Comparison of ENCODE assay signal across 36 mouse cellular contexts in the genomic region with DNA sequence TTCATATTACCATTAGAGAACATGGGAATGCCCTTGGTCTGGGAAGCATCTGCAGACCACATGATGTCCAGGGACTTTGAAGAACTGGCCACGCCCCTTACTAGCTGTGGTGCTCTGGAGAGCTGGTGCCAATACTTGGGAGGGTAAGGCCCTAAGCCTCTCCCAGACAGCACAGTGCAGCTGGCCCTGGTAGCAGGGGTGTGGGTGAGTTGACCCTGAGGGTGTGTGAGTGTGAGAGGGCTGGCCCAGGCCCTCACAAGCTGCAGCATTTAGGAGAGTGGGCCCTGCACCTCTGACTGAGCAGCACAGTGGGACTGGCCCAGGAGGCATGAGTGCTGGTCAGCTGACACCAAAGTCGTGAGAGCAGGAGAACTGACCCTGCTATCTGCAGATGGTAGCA. TPM values are rescaled to one million over a fixed set of nuclear protein-coding genes. Genes with fewer than 3 reads are reported as not detected.
DNase-seq lines count a peak whose midpoint lies in the region; ATAC-seq and TF ChIP-seq lines count a peak whose summit lies in the region.
"Had no signal": no experiment of that assay in that cellular context is flagged by ENCODE, and none has a peak within 500 bp of the region (broad histone marks: within the 10 kb centered on the region; RNA-seq: fewer than 3 reads in every experiment).

No protein-coding gene starts in this region.

- no peak overlapping the region for H3K4me2 ChIP-seq in heart, embryonic 11.5 days
- no peak overlapping the region for H3K4me2 ChIP-seq in lung, embryonic 15.5 days
- H3K4me2 ChIP-seq in midbrain, postnatal 0 days (ENCODE audit: low read depth, low read length, poor library complexity, severe bottlenecking): no peak overlapping the region
- H3K4me2 ChIP-seq: limb, embryonic 15.5 days; liver, embryonic 13.5 days had no signal

- no peaks in the 10 kb centered on the region for H3K36me3 ChIP-seq in heart, embryonic 11.5 days (ENCODE audit: control insufficient read depth, insufficient read depth, low read length)
- no peaks in the 10 kb centered on the region for H3K36me3 ChIP-seq in lung, embryonic 15.5 days
- H3K36me3 ChIP-seq in midbrain, postnatal 0 days (ENCODE audit: insufficient read depth, low read length): no peaks in the 10 kb centered on the region
- no peaks in the 10 kb centered on the region for H3K36me3 ChIP-seq in midbrain, embryonic 10.5 days
- H3K36me3 ChIP-seq: hindbrain, embryonic 10.5 days; limb, embryonic 10.5 days; limb, embryonic 15.5 days; liver, embryonic 13.5 days had no signal

- WGBS in heart, embryonic 11.5 days (ENCODE audit: insufficient replicate concordance): 45% methylated on average over 2 of the region's 2 CpGs
- WGBS in lung, embryonic 15.5 days: 45% methylated on average over 2 of the region's 2 CpGs
- WGBS in lung, adult 2 months: 62% methylated on average over 2 of the region's 2 CpGs
- WGBS in midbrain, postnatal 0 days: 64% methylated on average over 2 of the region's 2 CpGs
- WGBS in midbrain, embryonic 10.5 days: 67% methylated on average over 2 of the region's 2 CpGs

- 0 out of 2 replicates have a peak, but pooled peaks have one; percentile 31 for ATAC-seq in heart, embryonic 11.5 days (replicated peaks; ENCODE audit: insufficient number of reproducible peaks, low FRiP score, low TSS enrichment)
- ATAC-seq in lung, embryonic 15.5 days (ENCODE audit: borderline replicate concordance, extremely low read depth, low FRiP score, low TSS enrichment): peak; percentile 46
- ATAC-seq in midbrain, postnatal 0 days (ENCODE audit: low FRiP score): 0 out of 2 replicates have a peak, but pooled peaks have one; percentile 23
- ATAC-seq: CD4-positive, CD25-positive, alpha-beta regulatory T cell, adult 4 months; forebrain, embryonic 16.5 days; intestine, postnatal 0 days had no signal

- TF ChIP-seq POLR2A in lung, adult 2 months (IDR thresholded peaks at IDR 0.05; ENCODE audit: borderline replicate concordance, extremely low read depth, low read depth, low read length): no peak

- no peaks in the 10 kb centered on the region for H3K4me1 ChIP-seq in heart, embryonic 11.5 days (ENCODE audit: control insufficient read depth, insufficient read depth, low read length)
- no peaks in the 10 kb centered on the region for H3K4me1 ChIP-seq in lung, embryonic 15.5 days
- no peaks in the 10 kb centered on the region for H3K4me1 ChIP-seq in lung, adult 2 months (ENCODE audit: control insufficient read depth, insufficient read depth, low read length)
- no peaks in the 10 kb centered on the region for H3K4me1 ChIP-seq in midbrain, postnatal 0 days (ENCODE audit: insufficient read depth, low read length)
- no peaks in the 10 kb centered on the region for H3K4me1 ChIP-seq in midbrain, embryonic 10.5 days
- H3K4me1 ChIP-seq: hindbrain, embryonic 10.5 days; limb, embryonic 15.5 days; liver, embryonic 13.5 days had no signal

- TF ChIP-seq CTCF in lung, adult 2 months (IDR thresholded peaks at IDR 0.05; ENCODE audit: insufficient read depth, low read length): no peak
- no peak for TF ChIP-seq CTCF in midbrain, postnatal 0 days (IDR thresholded peaks at IDR 0.05)

- no peaks in the 10 kb centered on the region for H3K27me3 ChIP-seq in heart, embryonic 11.5 days (ENCODE audit: control insufficient read depth, insufficient read depth, low read length)
- no peaks in the 10 kb centered on the region for H3K27me3 ChIP-seq in lung, embryonic 15.5 days
- no peaks in the 10 kb centered on the region for H3K27me3 ChIP-seq in midbrain, postnatal 0 days (ENCODE audit: insufficient read depth, low read length)
- no peaks in the 10 kb centered on the region for H3K27me3 ChIP-seq in midbrain, embryonic 10.5 days (ENCODE audit: low read depth, poor library complexity, severe bottlenecking)
- H3K27me3 ChIP-seq: limb, embryonic 15.5 days; liver, embryonic 13.5 days had no signal

- intact Hi-C loops in heart, postnatal 14 days (cut with DNase I): no loop called here

- H3K9me3 ChIP-seq in heart, embryonic 11.5 days (replicated peaks; ENCODE audit: control insufficient read depth, low read length): no peaks in the 10 kb centered on the region
- no peaks in the 10 kb centered on the region for H3K9me3 ChIP-seq in lung, embryonic 15.5 days
- no peaks in the 10 kb centered on the region for H3K9me3 ChIP-seq in midbrain, postnatal 0 days (ENCODE audit: low read length)
- peaks cover 6% of the 10 kb centered on the region; the same call in 1 of the 2 replicates for H3K9me3 ChIP-seq in midbrain, embryonic 10.5 days (replicated peaks)
- H3K9me3 ChIP-seq: limb, embryonic 10.5 days; limb, embryonic 15.5 days; liver, embryonic 13.5 days had no signal

- H3K9ac ChIP-seq in heart, embryonic 11.5 days (ENCODE audit: low read depth, low read length): no peak overlapping the region
- no peak overlapping the region for H3K9ac ChIP-seq in lung, embryonic 15.5 days
- H3K9ac ChIP-seq in midbrain, postnatal 0 days (replicated peaks; ENCODE audit: low read length, poor library complexity, severe bottlenecking): no peak overlapping the region
- H3K9ac ChIP-seq: limb, embryonic 15.5 days; liver, embryonic 13.5 days had no signal

- H3K4me3 ChIP-seq in heart, embryonic 11.5 days (ENCODE audit: low read depth, low read length): no peak overlapping the region
- H3K4me3 ChIP-seq in lung, embryonic 15.5 days: no peak overlapping the region
- H3K4me3 ChIP-seq in lung, adult 2 months (replicated peaks; ENCODE audit: extremely low read depth, low read depth, low read length): no peak overlapping the region
- no peak overlapping the region for H3K4me3 ChIP-seq in midbrain, postnatal 0 days (ENCODE audit: low read depth, low read length)
- no peak overlapping the region for H3K4me3 ChIP-seq in midbrain, embryonic 10.5 days
- H3K4me3 ChIP-seq: erythroblast, embryonic 14.5 days; gastrocnemius, adult 2 months; hindbrain, embryonic 10.5 days; limb, embryonic 10.5 days; limb, embryonic 15.5 days; liver, embryonic 13.5 days had no signal

- no peak for DNase-seq in heart, postnatal 14 days
- no peak for DNase-seq in lung, adult 2 months
- no peak for DNase-seq in midbrain, postnatal 0 days (ENCODE audit: low spot score)
- no peak for DNase-seq in midbrain, embryonic 10.5 days (ENCODE audit: low spot score)
- no peak for DNase-seq in layer of hippocampus, postnatal 14 days (ENCODE audit: low spot score in 2 of 2)
- DNase-seq: adrenal gland, postnatal 25 days; cerebellum, adult 11-12 months; cerebellum, adult 9-11 months; gastrocnemius, adult 2 months; gastrocnemius, postnatal 36 days; kidney, adult 9 months; kidney, postnatal 10 days; liver, embryonic 13.5 days; lung, adult 18-20 months; lung, postnatal 36 days; thymus, postnatal 14 days had no signal

- no peak overlapping the region for H3K27ac ChIP-seq in heart, embryonic 11.5 days (ENCODE audit: low read depth, low read length)
- no peak overlapping the region for H3K27ac ChIP-seq in lung, embryonic 15.5 days
- no peak overlapping the region for H3K27ac ChIP-seq in midbrain, postnatal 0 days (ENCODE audit: low read depth, low read length)
- no peak overlapping the region for H3K27ac ChIP-seq in midbrain, embryonic 10.5 days (replicated peaks)
- H3K27ac ChIP-seq: gastrocnemius, adult 2 months; hindbrain, embryonic 10.5 days; limb, embryonic 10.5 days; limb, embryonic 15.5 days; liver, embryonic 13.5 days had no signal

RNA-seq across cellular contexts. Expression of a gene that starts 10.1 kb away (rescaled TPM):
- polyA plus RNA-seq in heart, embryonic 11.5 days (2014; fragmentation: Nextera tagmentation; extraction: Ambion mirVana): not detected in 2 replicates
- total RNA-seq in heart, postnatal 14 days (2021): not detected
- not detected in 2 replicates for polyA plus RNA-seq in lung, embryonic 15.5 days (2015; fragmentation: Nextera tagmentation; extraction: Ambion mirVana)
- not detected in 2 replicates for polyA plus RNA-seq in lung, adult 2 months (2012; rRNA removed)
- total RNA-seq in midbrain, postnatal 0 days (2014; rRNA removed): not detected in 2 replicates
- not detected in 2 replicates for polyA plus RNA-seq in midbrain, postnatal 0 days (2015; fragmentation: Nextera tagmentation; extraction: Ambion mirVana)
- not detected in 2 replicates for polyA plus RNA-seq in midbrain, embryonic 10.5 days (2016; fragmentation: Nextera tagmentation; extraction: Ambion mirVana)
- total RNA-seq in layer of hippocampus, postnatal 14 days (2021): not detected
- total RNA-seq: adrenal gland, adult 18-20 months; adrenal gland, postnatal 25 days; gastrocnemius, adult 2 months; gastrocnemius, postnatal 36 days; heart, adult 8-10 months; left cerebral cortex, postnatal 10 days; megakaryocyte-erythroid progenitor cell, adult 5-6 weeks; monocyte, adult 5-6 weeks had no signal
- polyA plus RNA-seq: CD4-positive, CD25-positive, alpha-beta regulatory T cell, adult 4 months; erythroblast, embryonic 14.5 days; forebrain, embryonic 11.5 days; forebrain, embryonic 16.5 days; heart, embryonic 16.5 days; hindbrain, embryonic 10.5 days; intestine, postnatal 0 days; large intestine, adult 2 months; limb, embryonic 10.5 days; limb, embryonic 15.5 days; liver, embryonic 13.5 days; neural tube, embryonic 14.5 days; small intestine, adult 2 months; stomach, embryonic 14.5 days had no signal

RNA-seq across cellular contexts. Expression of a gene that starts 22.2 kb away (rescaled TPM):
- polyA plus RNA-seq in heart, embryonic 11.5 days (2014; fragmentation: Nextera tagmentation; extraction: Ambion mirVana): not detected in 2 replicates
- total RNA-seq in heart, postnatal 14 days (2021): not detected
- polyA plus RNA-seq in lung, embryonic 15.5 days (2015; fragmentation: Nextera tagmentation; extraction: Ambion mirVana): not detected in 2 replicates
- not detected in 2 replicates for polyA plus RNA-seq in lung, adult 2 months (2012; rRNA removed)
- not detected in 2 replicates for total RNA-seq in midbrain, postnatal 0 days (2014; rRNA removed)
- not detected in 2 replicates for polyA plus RNA-seq in midbrain, postnatal 0 days (2015; fragmentation: Nextera tagmentation; extraction: Ambion mirVana)
- polyA plus RNA-seq in midbrain, embryonic 10.5 days (2016; fragmentation: Nextera tagmentation; extraction: Ambion mirVana): not detected in 2 replicates
- total RNA-seq in layer of hippocampus, postnatal 14 days (2021): not detected
- total RNA-seq: adrenal gland, adult 18-20 months; adrenal gland, postnatal 25 days; gastrocnemius, adult 2 months; gastrocnemius, postnatal 36 days; heart, adult 8-10 months; left cerebral cortex, postnatal 10 days; megakaryocyte-erythroid progenitor cell, adult 5-6 weeks; monocyte, adult 5-6 weeks had no signal
- polyA plus RNA-seq: CD4-positive, CD25-positive, alpha-beta regulatory T cell, adult 4 months; erythroblast, embryonic 14.5 days; forebrain, embryonic 11.5 days; forebrain, embryonic 16.5 days; heart, embryonic 16.5 days; hindbrain, embryonic 10.5 days; intestine, postnatal 0 days; large intestine, adult 2 months; limb, embryonic 10.5 days; limb, embryonic 15.5 days; liver, embryonic 13.5 days; neural tube, embryonic 14.5 days; small intestine, adult 2 months; stomach, embryonic 14.5 days had no signal

RNA-seq across cellular contexts. Expression of a gene that starts 31.9 kb away (rescaled TPM):
- polyA plus RNA-seq in heart, embryonic 11.5 days (2014; fragmentation: Nextera tagmentation; extraction: Ambion mirVana): not detected in 2 replicates
- not detected for total RNA-seq in heart, postnatal 14 days (2021)
- polyA plus RNA-seq in lung, embryonic 15.5 days (2015; fragmentation: Nextera tagmentation; extraction: Ambion mirVana): 0.04 TPM in 1 of 2 replicates, not detected in the other
- not detected in 2 replicates for polyA plus RNA-seq in lung, adult 2 months (2012; rRNA removed)
- not detected in 2 replicates for total RNA-seq in midbrain, postnatal 0 days (2014; rRNA removed)
- polyA plus RNA-seq in midbrain, postnatal 0 days (2015; fragmentation: Nextera tagmentation; extraction: Ambion mirVana): 0.07 and 0.10 TPM in 2 replicates
- not detected in 2 replicates for polyA plus RNA-seq in midbrain, embryonic 10.5 days (2016; fragmentation: Nextera tagmentation; extraction: Ambion mirVana)
- total RNA-seq in layer of hippocampus, postnatal 14 days (2021): not detected
- total RNA-seq: adrenal gland, adult 18-20 months; adrenal gland, postnatal 25 days; gastrocnemius, adult 2 months; gastrocnemius, postnatal 36 days; heart, adult 8-10 months; left cerebral cortex, postnatal 10 days; megakaryocyte-erythroid progenitor cell, adult 5-6 weeks; monocyte, adult 5-6 weeks had no signal
- polyA plus RNA-seq: erythroblast, embryonic 14.5 days; forebrain, embryonic 11.5 days; forebrain, embryonic 16.5 days; heart, embryonic 16.5 days; hindbrain, embryonic 10.5 days; intestine, postnatal 0 days; large intestine, adult 2 months; limb, embryonic 10.5 days; limb, embryonic 15.5 days; liver, embryonic 13.5 days; small intestine, adult 2 months; stomach, embryonic 14.5 days had no signal

RNA-seq across cellular contexts. Expression of a gene that starts 49.0 kb away (rescaled TPM):
- polyA plus RNA-seq in heart, embryonic 11.5 days (2014; fragmentation: Nextera tagmentation; extraction: Ambion mirVana): 0.14 and 0.15 TPM in 2 replicates
- not detected for total RNA-seq in heart, postnatal 14 days (2021)
- polyA plus RNA-seq in lung, embryonic 15.5 days (2015; fragmentation: Nextera tagmentation; extraction: Ambion mirVana): 0.10 and 0.26 TPM in 2 replicates
- polyA plus RNA-seq in lung, adult 2 months (2012; rRNA removed): not detected in 2 replicates
- not detected in 2 replicates for total RNA-seq in midbrain, postnatal 0 days (2014; rRNA removed)
- polyA plus RNA-seq in midbrain, postnatal 0 days (2015; fragmentation: Nextera tagmentation; extraction: Ambion mirVana): 0.05 and 0.12 TPM in 2 replicates
- 0.11 and 0.15 TPM in 2 replicates for polyA plus RNA-seq in midbrain, embryonic 10.5 days (2016; fragmentation: Nextera tagmentation; extraction: Ambion mirVana)
- not detected for total RNA-seq in layer of hippocampus, postnatal 14 days (2021)
- total RNA-seq: adrenal gland, adult 18-20 months; adrenal gland, postnatal 25 days; gastrocnemius, adult 2 months; gastrocnemius, postnatal 36 days; heart, adult 8-10 months; left cerebral cortex, postnatal 10 days; megakaryocyte-erythroid progenitor cell, adult 5-6 weeks; monocyte, adult 5-6 weeks had no signal
- polyA plus RNA-seq: CD4-positive, CD25-positive, alpha-beta regulatory T cell, adult 4 months; erythroblast, embryonic 14.5 days; large intestine, adult 2 months; liver, embryonic 13.5 days; small intestine, adult 2 months had no signal

RNA-seq across cellular contexts. Expression of a gene that starts 50.7 kb away (rescaled TPM):
- not detected in 2 replicates for polyA plus RNA-seq in heart, embryonic 11.5 days (2014; fragmentation: Nextera tagmentation; extraction: Ambion mirVana)
- total RNA-seq in heart, postnatal 14 days (2021): not detected
- not detected in 2 replicates for polyA plus RNA-seq in lung, embryonic 15.5 days (2015; fragmentation: Nextera tagmentation; extraction: Ambion mirVana)
- not detected in 2 replicates for polyA plus RNA-seq in lung, adult 2 months (2012; rRNA removed)
- not detected in 2 replicates for total RNA-seq in midbrain, postnatal 0 days (2014; rRNA removed)
- polyA plus RNA-seq in midbrain, postnatal 0 days (2015; fragmentation: Nextera tagmentation; extraction: Ambion mirVana): not detected in 2 replicates
- not detected in 2 replicates for polyA plus RNA-seq in midbrain, embryonic 10.5 days (2016; fragmentation: Nextera tagmentation; extraction: Ambion mirVana)
- not detected for total RNA-seq in layer of hippocampus, postnatal 14 days (2021)
- total RNA-seq: adrenal gland, adult 18-20 months; adrenal gland, postnatal 25 days; gastrocnemius, adult 2 months; gastrocnemius, postnatal 36 days; heart, adult 8-10 months; left cerebral cortex, postnatal 10 days; megakaryocyte-erythroid progenitor cell, adult 5-6 weeks; monocyte, adult 5-6 weeks had no signal
- polyA plus RNA-seq: CD4-positive, CD25-positive, alpha-beta regulatory T cell, adult 4 months; forebrain, embryonic 11.5 days; heart, embryonic 16.5 days; hindbrain, embryonic 10.5 days; intestine, postnatal 0 days; large intestine, adult 2 months; limb, embryonic 10.5 days; limb, embryonic 15.5 days; liver, embryonic 13.5 days; neural tube, embryonic 14.5 days; small intestine, adult 2 months; stomach, embryonic 14.5 days had no signal
